Mouse (Mus musculus): ENCODE measurements at regions not wholly inside any gene's neighbourhood (a gene's known extent, or its start where the extent isn't known, plus 50 kb on each side); places are given as distances from the start of the nearest gene placed in this dataset.
"Not testable (repeated sequence)": the region's sequence is repeated elsewhere in the genome, so short reads cannot be mapped to it uniquely, and the experiment has no call there.

GRCm38 (mm10) chr8:113489436-113490107, 145.8 kb upstream of the Mon1b start:
- no peak for DNase-seq (ENCODE audit: low spot score in 2 of 2)

GRCm38 (mm10) chr8:113490891-113491290, 144.5 kb upstream of the Mon1b start:
- no peak for DNase-seq (ENCODE audit: low spot score in 2 of 2)

- DNase-seq (ENCODE audit: low spot score in 2 of 2) = no peak
These were observed 138.5 kb upstream of the Mon1b start for GRCm38 (mm10) chr8:113496896-113497295.

GRCm38 (mm10) chr8:113502671-113503070, 132.7 kb upstream of the Mon1b start:
- DNase-seq (ENCODE audit: low spot score in 2 of 2) = no peak

GRCm38 (mm10) chr8:113512856-113513255, 122.5 kb upstream of the Mon1b start:
- no peak for DNase-seq (ENCODE audit: low spot score in 2 of 2)

- DNase-seq (ENCODE audit: low spot score in 2 of 2) = no peak
These were observed 121.3 kb upstream of the Mon1b start for GRCm38 (mm10) chr8:113513886-113514730.

GRCm38 (mm10) chr8:113514731-113515375, 120.5 kb upstream of the Mon1b start:
- DNase-seq (ENCODE audit: low spot score in 2 of 2) = not testable (repeated sequence)

- no peak for DNase-seq (ENCODE audit: low spot score in 2 of 2)
These were observed 119.2 kb upstream of the Mon1b start for GRCm38 (mm10) chr8:113516176-113516575.

GRCm38 (mm10) chr8:113517912-113518311, 117.5 kb upstream of the Mon1b start:
- no peak for DNase-seq (ENCODE audit: low spot score in 2 of 2)

GRCm38 (mm10) chr8:113523561-113523960, 111.8 kb upstream of the Mon1b start:
- DNase-seq (ENCODE audit: low spot score in 2 of 2) = no peak

- DNase-seq (ENCODE audit: low spot score in 2 of 2) = no peak
These were observed 104.2 kb upstream of the Mon1b start for GRCm38 (mm10) chr8:113531116-113531665.

GRCm38 (mm10) chr8:113532881-113533280, 102.5 kb upstream of the Mon1b start:
- no peak for DNase-seq (ENCODE audit: low spot score in 2 of 2)

- no peak for DNase-seq (ENCODE audit: low spot score in 2 of 2)
These were observed 94.0 kb upstream of the Mon1b start for GRCm38 (mm10) chr8:113541437-113541836.

- DNase-seq (ENCODE audit: low spot score in 2 of 2) = no peak
These were observed 93.3 kb upstream of the Mon1b start for GRCm38 (mm10) chr8:113542082-113542481.

- DNase-seq (ENCODE audit: low spot score in 2 of 2) = no peak
These were observed 92.7 kb upstream of the Mon1b start for GRCm38 (mm10) chr8:113542713-113543112.

GRCm38 (mm10) chr8:113549200-113549599, 86.2 kb upstream of the Mon1b start:
- no peak for DNase-seq (ENCODE audit: low spot score in 2 of 2)

- DNase-seq (ENCODE audit: low spot score in 2 of 2) = no peak
These were observed 83.7 kb upstream of the Mon1b start for GRCm38 (mm10) chr8:113551454-113552273.

- DNase-seq (ENCODE audit: low spot score in 2 of 2) = no peak
These were observed 82.6 kb upstream of the Mon1b start for GRCm38 (mm10) chr8:113552826-113553225.

GRCm38 (mm10) chr8:113554700-113555455, 80.5 kb upstream of the Mon1b start:
- no peak for DNase-seq (ENCODE audit: low spot score in 2 of 2)

- DNase-seq (ENCODE audit: low spot score in 2 of 2) = no peak
These were observed 78.4 kb upstream of the Mon1b start for GRCm38 (mm10) chr8:113556994-113557393.

GRCm38 (mm10) chr8:113581098-113581497, 54.3 kb upstream of the Mon1b start:
- no peak for DNase-seq (ENCODE audit: low spot score in 2 of 2)
